Mouse (Mus musculus) intestine, embryonic 14.5 days (tissue): ENCODE results near the gene Mfsd2a. TPM values are rescaled to one million over a fixed set of nuclear protein-coding genes. Genes with fewer than 3 reads are reported as not detected.

Experiments used
- ATAC-seq: fragments of 200-750 bp; cut with Nextera tagmentation; replicated peaks from 2 replicates; pipeline ENCODE4 v1.8.0; 2017; ENCODE audit warnings: low read depth, moderate number of reproducible peaks, moderate TSS enrichment, moderate library complexity; ENCODE audit not compliant: low FRiP score, low TSS enrichment
- DNase-seq: peaks from one replicate; pipeline ENCODE4 v3.0.0-alpha.2; 2018; ENCODE audit warnings: low spot score
- H3K27ac ChIP-seq: fragments of 300-500 bp; sonication (generic); 2 replicates; pipeline ENCODE4 v1.5.1; 2014; ENCODE audit warnings: low read depth, mild to moderate bottlenecking, control low read depth
- H3K27me3 ChIP-seq: fragments of 300-500 bp; sonication (generic); replicated peaks from 2 replicates; pipeline ENCODE4 v1.6.1; 2014; ENCODE audit warnings: low read length, control low read depth; ENCODE audit not compliant: control insufficient read depth, insufficient read depth
- H3K36me3 ChIP-seq: fragments of 300-500 bp; sonication (generic); 2 replicates; pipeline ENCODE4 v1.6.1; 2014; ENCODE audit warnings: low read length, control low read depth; ENCODE audit not compliant: control insufficient read depth, insufficient read depth
- H3K4me1 ChIP-seq: fragments of 300-500 bp; sonication (generic); replicated peaks from 2 replicates; pipeline ENCODE4 v1.6.1; 2014; ENCODE audit warnings: low read length, control low read depth, mixed read lengths; ENCODE audit not compliant: control insufficient read depth, insufficient read depth
- H3K4me2 ChIP-seq: fragments of 300-500 bp; sonication (generic); 2 replicates; pipeline ENCODE4 v1.6.1; 2014; ENCODE audit warnings: low read length
- H3K4me3 ChIP-seq: fragments of 300-500 bp; sonication (generic); 2 replicates; pipeline ENCODE4 v1.5.1; 2014; ENCODE audit warnings: low read depth, low read length, control low read depth, mixed read lengths
- H3K9ac ChIP-seq: fragments of 300-500 bp; sonication (generic); 2 replicates; pipeline ENCODE4 v1.6.1; 2014; ENCODE audit warnings: mild to moderate bottlenecking, low read length
- H3K9me3 ChIP-seq: fragments of 300-500 bp; sonication (generic); 2 replicates; pipeline ENCODE4 v1.6.1; 2016; ENCODE audit warnings: low read length, control low read depth; ENCODE audit not compliant: control insufficient read depth
- WGBS: fragments of 180-500 bp; shearing (Covaris S2); extraction: QIAGEN DNeasy Blood & Tissue Kit; methylation state at CpG from one replicate; pipeline ENCODE4 v1.1.7; 2014; 5-methylcytosine and 5-hydroxymethylcytosine counted together
- polyA plus RNA-seq: library from polyadenylated mRNA; unstranded; fragments of >200 nt; fragmentation: Nextera tagmentation; extraction: Ambion mirVana; gene quantifications from 2 replicates; pipeline ENCODE4 v1.2.1, GENCODE M21; 2014

Gene Mfsd2a
- 2.1 TPM in 2 replicates for polyA plus RNA-seq

DNA sequence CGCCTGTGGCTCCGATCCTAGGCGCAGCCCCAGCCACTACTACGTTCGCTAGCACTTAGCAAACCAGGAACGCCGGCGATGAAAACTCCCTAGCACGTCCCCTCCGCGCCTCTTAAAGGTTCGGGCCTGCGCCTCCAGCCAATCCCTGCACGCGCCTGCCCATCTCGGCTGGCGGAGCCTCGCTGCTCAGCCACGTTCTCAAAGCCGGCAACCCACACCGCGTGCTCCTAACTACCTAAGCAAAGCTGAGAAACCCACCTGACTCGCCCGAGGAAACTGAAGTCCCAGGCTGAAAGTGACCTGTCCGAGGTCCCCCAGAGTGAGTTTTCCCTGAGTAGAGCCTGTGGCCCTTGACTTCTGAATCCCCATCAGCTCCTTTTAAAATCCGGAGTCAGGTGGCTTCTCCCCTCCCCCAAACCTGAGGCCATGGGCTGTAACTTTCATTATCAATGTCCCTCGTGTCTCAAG, at the start of gene Mfsd2a:
Gene Mfsd2a (minus strand): TSS at position 89 of the 468 bp plus-strand sequence.
- WGBS: under 1% methylated on average over 27 of the region's 27 CpGs
- H3K4me3 ChIP-seq: peak within 1 kb of the TSS; percentile 48
- peak within 1 kb of the TSS; percentile 98 for H3K4me2 ChIP-seq
- H3K4me1 ChIP-seq: peaks cover 12% of the 10 kb centered on the region
- no peaks in the 10 kb centered on the region for H3K36me3 ChIP-seq
- no peak within 1 kb of the TSS for H3K27ac ChIP-seq
- H3K9ac ChIP-seq: peak within 1 kb of the TSS; percentile 34
- DNase-seq (no peak), ATAC-seq (peak; percentile 74)
- H3K9me3 ChIP-seq: no peaks in the 10 kb centered on the region
- 0 out of 2 replicates have a peak, but pooled peaks cover 17% of the 10 kb centered on the region for H3K27me3 ChIP-seq

DNA sequence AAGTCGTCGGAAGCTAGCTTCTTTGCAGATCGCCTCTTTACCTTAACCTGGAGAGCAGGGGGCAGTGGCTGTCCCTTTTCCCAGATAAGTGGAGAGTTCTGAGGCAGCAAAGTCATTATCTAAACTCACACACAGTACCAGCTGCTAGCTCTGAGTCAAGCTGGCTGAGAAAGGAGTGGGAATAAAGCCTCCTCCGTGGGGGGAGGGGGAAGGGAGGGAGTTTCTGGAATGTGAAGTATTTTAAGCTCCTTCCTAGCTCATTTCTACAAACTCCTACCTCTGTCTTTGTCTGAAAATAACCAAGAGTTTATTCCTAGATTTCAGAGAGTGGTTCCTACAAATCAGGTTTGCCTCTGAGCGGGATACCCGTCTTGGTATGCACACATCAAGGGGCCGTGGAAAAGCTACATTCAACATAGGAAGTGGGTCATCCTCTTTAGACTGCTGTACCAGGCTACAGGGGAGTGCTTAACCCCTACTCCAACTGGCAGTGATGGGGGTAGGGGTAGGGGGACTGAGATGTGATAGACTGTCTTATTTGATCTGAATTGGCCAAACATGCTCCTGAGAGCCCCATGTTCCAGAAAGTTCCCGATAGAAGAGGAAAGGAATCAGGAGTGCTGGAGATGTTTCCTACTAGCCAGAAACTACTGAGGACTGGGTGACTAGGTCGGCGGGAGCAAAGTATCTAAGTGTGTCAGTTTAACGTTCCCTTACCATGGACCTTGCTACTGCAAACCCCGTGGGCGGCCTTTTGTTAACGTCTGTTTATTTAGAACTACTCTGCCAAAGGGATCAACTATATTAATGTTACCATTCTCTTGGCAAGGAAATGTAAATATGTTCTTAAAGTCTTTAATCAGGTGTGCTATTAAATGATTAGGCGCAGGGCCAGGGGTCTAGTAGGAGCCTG, 44.3 kb upstream of the Mfsd2a start:
- peaks cover 10% of the 10 kb centered on the region for H3K36me3 ChIP-seq
- H3K9me3 ChIP-seq: no peaks in the 10 kb centered on the region
- H3K4me1 ChIP-seq: peaks cover 11% of the 10 kb centered on the region
- H3K27me3 ChIP-seq: no peaks in the 10 kb centered on the region
- H3K27ac ChIP-seq: peak overlapping the region; percentile 29
- ATAC-seq: peak; percentile 48; the same call in 1 of the 2 replicates
- H3K4me3 ChIP-seq: no peak overlapping the region
- 0 out of 2 replicates have a peak overlapping the region, but pooled peaks have one; percentile 12 for H3K4me2 ChIP-seq
- H3K9ac ChIP-seq: no peak overlapping the region
- no peak for DNase-seq
- 19% methylated on average over 15 of the region's 15 CpGs for WGBS

DNA sequence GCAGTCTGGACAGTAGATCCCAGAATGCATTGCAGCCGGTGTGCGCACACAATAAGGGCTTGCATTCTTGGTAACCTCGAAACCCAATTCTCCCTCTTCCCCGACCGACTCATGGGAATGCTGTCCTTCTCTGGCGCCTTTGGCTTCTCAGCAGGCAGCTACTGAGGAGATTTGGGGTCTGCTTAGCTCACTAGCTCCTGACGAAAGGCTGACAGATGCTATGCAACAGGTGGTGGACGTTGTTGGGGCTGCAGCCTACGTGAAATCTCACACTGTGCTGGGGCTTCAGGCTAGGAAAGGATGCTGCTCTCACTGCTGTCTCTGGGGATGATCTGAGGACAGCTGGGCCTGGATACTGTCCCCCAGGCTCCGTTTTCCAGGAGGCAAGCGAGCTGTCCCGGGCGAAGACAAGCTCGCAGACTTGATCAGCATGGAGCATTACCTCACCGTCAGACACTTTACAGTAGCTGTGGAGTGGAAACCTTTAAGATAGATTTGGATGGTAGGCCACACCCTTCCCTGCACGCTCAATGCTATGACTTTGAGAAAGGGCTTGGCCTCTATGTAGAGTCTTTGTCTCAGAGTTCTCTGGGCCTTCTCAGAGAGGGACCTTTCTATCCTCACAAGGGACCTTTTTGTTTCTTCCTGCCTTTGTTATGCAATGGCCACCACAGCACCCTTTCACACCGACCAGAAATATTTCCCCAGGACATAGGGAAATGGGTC, 39.8 kb upstream of the Mfsd2a start:
- whole genome bisulfite sequencing: 66% methylated on average over 17 of the region's 17 CpGs
- H3K27ac ChIP-seq: no peak overlapping the region
- H3K9me3 ChIP-seq: no peaks in the 10 kb centered on the region
- peaks cover 3% of the 10 kb centered on the region; the same call in 1 of the 2 replicates for H3K27me3 ChIP-seq
- H3K9ac ChIP-seq: no peak overlapping the region
- H3K4me3 ChIP-seq: no peak overlapping the region
- ATAC-seq (no peak), DNase-seq (no peak)
- peaks cover 10% of the 10 kb centered on the region for H3K36me3 ChIP-seq
- no peak overlapping the region for H3K4me2 ChIP-seq
- H3K4me1 ChIP-seq: peaks cover 23% of the 10 kb centered on the region

DNA sequence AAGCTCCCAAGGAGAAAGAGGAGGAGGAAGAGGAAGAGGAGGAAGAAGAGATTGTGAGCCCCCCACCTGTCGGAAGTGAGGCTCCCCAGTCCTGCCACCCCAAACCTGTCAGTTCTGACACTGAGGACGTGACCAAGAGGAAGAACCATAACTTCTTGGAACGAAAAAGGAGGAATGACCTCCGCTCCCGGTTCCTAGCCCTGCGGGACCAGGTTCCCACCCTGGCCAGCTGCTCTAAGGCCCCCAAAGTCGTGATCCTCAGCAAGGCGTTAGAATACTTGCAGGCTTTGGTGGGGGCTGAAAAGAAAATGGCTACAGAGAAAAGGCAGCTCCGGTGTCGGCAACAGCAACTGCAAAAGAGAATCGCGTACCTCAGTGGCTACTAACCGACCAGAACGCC, 39.1 kb upstream of the Mfsd2a start:
- 76% methylated on average over 14 of the region's 14 CpGs for WGBS
- no peaks in the 10 kb centered on the region for H3K9me3 ChIP-seq
- no peak overlapping the region for H3K4me3 ChIP-seq
- no peak overlapping the region for H3K9ac ChIP-seq
- H3K27me3 ChIP-seq: peaks cover 3% of the 10 kb centered on the region; the same call in 1 of the 2 replicates
- DNase-seq (no peak), ATAC-seq (no peak)
- peaks cover 10% of the 10 kb centered on the region for H3K36me3 ChIP-seq
- no peak overlapping the region for H3K4me2 ChIP-seq
- H3K4me1 ChIP-seq: peaks cover 17% of the 10 kb centered on the region
- no peak overlapping the region for H3K27ac ChIP-seq

DNA sequence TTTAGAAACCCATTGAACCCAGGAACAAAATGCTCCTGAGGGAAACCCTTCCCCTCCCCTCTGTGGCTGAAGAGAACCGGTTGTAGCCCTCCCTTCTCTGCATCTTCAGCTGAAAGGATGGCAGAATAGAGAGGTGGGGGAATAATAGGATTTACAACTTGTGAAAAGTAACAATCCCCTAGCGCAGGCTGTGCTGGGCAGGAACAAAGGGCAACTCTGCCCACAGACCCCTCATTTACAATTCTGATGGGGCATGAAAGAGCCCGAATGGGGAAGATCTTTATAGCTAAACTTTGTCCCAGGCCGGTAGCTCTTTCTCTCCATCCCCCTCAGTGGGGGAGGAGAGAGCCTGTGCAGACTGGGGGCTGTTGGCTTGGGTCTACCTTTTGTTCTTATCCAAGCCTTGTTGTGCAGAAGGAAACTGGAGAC, 38.3 kb upstream of the Mfsd2a start:
- H3K9me3 ChIP-seq: no peaks in the 10 kb centered on the region
- peaks cover 12% of the 10 kb centered on the region; the same call in 1 of the 2 replicates for H3K4me1 ChIP-seq
- peaks cover 3% of the 10 kb centered on the region; the same call in 1 of the 2 replicates for H3K27me3 ChIP-seq
- 26% methylated on average over 4 of the region's 4 CpGs for WGBS
- H3K36me3 ChIP-seq: peaks cover 10% of the 10 kb centered on the region
- no peak for ATAC-seq
- DNase-seq: no peak
- H3K4me3 ChIP-seq: no peak overlapping the region
- H3K9ac ChIP-seq: no peak overlapping the region
- H3K27ac ChIP-seq: no peak overlapping the region
- peak overlapping the region; percentile 28; the same call in 1 of the 2 replicates for H3K4me2 ChIP-seq

DNA sequence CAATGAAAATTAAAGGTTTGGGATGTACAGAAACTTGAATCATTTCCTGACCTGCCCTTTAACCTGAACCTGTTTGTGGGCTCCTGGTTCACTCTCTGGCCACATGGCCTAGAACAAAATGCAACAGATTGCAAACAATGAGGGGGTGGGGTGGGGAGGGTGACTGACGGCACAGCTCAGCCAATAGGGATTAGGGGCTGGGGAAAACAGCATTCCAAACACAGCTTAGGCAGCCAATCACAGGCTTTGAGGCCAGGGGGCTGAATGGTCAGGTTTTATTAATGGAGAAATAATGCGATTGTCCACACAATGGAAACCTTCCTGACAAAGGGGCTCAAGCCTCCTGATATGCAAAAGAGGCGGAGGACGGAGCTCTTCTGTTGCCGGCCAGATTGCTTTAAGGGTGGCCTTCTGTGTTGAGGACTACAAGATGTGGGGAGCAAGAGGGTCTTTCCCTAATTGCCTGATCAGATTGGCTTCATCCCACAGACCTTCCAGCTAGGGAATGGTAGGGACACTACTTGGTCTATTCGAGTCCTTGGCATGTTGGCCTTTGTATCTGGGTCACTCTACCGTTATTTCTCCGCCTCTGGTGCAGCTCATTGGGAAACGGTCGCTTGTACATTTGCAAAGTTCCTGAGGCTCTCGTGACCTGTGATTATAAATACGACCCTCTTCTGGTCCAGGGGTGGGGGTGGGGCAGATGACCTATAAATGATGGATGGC, 37.7 kb upstream of the Mfsd2a start:
- no peak for DNase-seq
- peaks cover 3% of the 10 kb centered on the region; the same call in 1 of the 2 replicates for H3K27me3 ChIP-seq
- WGBS: 19% methylated on average over 12 of the region's 12 CpGs
- peaks cover 12% of the 10 kb centered on the region; the same call in 1 of the 2 replicates for H3K4me1 ChIP-seq
- H3K27ac ChIP-seq: no peak overlapping the region
- ATAC-seq: 0 out of 2 replicates have a peak, but pooled peaks have one; percentile 12
- H3K36me3 ChIP-seq: peaks cover 10% of the 10 kb centered on the region
- no peaks in the 10 kb centered on the region for H3K9me3 ChIP-seq
- no peak overlapping the region for H3K9ac ChIP-seq
- peak overlapping the region; percentile 95 for H3K4me2 ChIP-seq
- no peak overlapping the region for H3K4me3 ChIP-seq

DNA sequence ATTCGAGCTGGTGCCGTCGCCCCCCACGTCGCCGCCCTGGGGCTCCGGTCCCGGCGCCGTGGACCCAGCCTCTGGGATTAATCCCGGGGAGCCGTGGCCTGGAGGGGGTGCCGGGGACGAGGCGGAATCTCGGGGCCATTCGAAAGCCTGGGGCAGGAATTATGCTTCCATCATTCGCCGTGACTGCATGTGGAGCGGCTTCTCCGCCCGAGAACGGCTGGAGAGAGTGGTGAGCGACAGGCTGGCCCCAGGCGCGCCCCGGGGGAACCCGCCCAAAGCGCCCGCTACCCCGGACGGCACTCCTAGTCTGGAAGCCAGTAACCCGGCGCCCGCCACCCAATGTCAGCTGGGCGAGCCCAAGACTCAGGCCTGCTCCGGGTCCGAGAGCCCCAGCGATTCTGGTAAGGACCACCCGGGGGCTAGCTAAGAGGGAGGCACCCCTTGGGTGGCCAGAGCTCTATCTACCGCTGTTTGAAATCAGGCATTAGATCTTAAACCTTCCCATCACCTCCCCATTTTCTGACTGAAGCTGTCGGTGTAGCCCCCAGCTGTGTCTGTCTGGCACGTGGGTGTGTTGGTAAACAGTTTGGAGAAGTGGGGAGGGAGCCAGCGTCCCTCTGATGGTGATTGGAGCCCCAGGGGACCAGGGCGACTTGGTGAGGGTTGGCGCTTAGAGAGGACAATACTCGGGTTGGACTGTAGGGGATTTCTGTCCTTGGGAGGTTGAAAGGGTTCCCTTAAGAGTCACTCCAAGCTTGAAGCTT, 35.8 kb upstream of the Mfsd2a start:
- peak; percentile 18; the same call in 1 of the 2 replicates for ATAC-seq
- peak overlapping the region; percentile 69 for H3K4me3 ChIP-seq
- peak; percentile 78 for DNase-seq

More for the DNA sequence above, 35.8 kb upstream of the Mfsd2a start:
- H3K27me3 ChIP-seq: peaks cover 3% of the 10 kb centered on the region; the same call in 1 of the 2 replicates
- peaks cover 12% of the 10 kb centered on the region; the same call in 1 of the 2 replicates for H3K4me1 ChIP-seq
- peak overlapping the region; percentile 95 for H3K4me2 ChIP-seq
- no peaks in the 10 kb centered on the region for H3K9me3 ChIP-seq
- peaks cover 10% of the 10 kb centered on the region for H3K36me3 ChIP-seq
- H3K27ac ChIP-seq: peak overlapping the region; percentile 85; the same call in 1 of the 2 replicates
- under 1% methylated on average over 47 of the region's 47 CpGs for WGBS
- peak overlapping the region; percentile 74 for H3K9ac ChIP-seq
